Mouse (Mus musculus): ENCODE results near the gene Zbtb32.

Gene Zbtb32

DNA sequence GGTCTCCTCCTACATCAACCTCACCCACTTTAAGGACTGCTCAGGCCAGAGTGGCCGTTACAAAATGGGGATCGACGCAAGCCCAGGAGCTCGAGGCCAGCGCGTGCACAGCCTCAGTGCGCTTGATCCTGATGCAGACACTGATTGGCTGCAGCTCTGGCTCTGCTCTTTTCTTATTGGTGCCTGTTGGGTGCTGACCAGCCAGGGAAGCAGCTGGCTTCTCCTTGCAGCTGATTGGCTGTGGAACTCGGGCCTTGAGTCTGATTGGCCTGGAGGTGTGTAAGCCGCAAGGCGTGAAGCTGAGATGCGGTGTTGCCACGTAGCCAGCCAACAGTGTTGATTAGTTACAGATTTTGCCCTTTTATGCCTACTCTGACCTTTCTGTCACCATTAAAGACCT, at the start of gene Zbtb32:
Zbtb32 (minus strand) TSS at position 124 of the 400 bp plus-strand sequence.
- no peak for DNase-seq (ENCODE audit: low spot score in 2 of 2)

DNA sequence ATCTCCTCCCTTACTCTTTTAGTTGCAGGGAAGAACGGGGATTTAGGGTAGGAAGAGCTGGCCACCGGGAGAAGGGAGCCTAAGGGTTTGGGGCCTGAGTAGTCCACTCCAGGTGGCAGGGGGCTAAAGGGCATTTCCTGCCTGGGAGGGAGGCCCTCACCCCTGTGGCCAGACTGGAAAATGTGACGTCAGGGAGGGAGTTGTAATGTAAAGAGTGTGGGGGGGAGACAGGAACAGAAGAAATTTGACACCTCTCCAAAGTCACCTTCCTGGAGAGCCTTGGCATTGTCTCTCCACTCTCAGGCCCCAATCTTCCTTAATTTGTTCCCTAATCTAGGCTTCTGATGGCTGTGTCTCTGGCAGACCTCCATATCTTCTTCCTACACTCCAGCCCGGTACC, 40.4 kb upstream of the Zbtb32 start:
- DNase-seq (ENCODE audit: low spot score in 2 of 2): no peak

DNA sequence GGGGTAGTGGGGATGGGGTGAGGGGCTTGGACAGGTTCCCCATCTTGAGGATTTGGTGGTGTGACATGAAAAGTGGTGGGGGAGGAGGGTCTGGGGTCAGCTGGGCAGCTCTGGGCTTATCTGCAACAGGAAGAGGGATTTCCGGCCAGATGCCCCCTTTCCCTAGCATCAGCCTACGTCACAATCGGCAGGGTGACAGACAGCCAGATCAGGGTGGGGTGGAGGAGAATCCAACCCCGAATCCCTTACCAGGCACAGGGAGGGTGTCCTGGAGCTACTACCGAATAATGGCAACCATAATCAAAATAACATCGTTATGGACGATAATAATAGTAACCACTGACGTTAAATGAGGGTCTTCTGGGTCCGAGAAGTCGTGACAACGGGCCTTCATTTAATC, 37.7 kb upstream of the Zbtb32 start:
- no peak for DNase-seq (ENCODE audit: low spot score in 2 of 2)

DNA sequence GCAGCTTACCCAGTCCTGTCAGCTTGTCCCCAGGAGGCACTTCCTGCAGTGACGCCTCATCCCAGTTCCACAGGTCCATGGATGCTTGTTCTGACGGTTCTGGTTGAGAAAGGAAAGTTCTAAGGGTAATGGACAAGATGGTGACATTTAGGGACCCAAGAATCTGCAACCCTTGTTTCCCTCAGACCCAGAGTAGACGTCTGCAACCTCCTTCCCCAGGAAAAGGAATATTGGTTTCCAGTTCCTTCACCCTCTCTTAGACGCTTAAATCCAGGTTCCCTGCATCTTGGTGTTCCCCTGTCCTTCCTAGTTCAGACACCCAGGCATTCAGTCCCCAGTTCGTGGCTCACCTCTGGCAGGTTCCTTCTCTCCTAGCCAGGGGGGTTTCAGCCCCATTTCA, 37.0 kb upstream of the Zbtb32 start, which contains the start of gene Etv2:
Etv2 (minus strand) TSS at position 101 of the 400 bp plus-strand sequence.
- DNase-seq (ENCODE audit: low spot score in 2 of 2): no peak

DNA sequence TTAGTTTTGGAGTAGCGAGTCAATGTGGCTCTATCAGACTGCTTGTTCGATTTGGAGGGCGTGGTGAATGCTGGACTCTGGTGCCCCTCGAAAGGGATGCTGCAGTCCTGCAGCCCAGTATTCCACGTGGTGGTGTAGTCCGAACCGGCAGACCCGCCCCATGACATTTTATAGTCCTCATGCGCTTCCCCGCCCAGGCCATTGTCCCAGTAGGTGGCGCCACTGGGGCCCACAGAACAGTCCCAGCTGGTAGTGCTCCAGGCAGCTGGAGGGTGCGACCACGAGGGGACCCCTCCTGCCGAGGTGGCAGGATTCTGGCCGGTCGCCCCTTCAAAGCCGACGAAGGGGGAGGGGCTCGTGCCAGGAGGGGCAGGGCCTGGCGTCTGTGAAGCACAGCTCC, 35.9 kb upstream of the Zbtb32 start:
- peak; percentile 18 to 64 for DNase-seq (ENCODE audit: low spot score in 2 of 2)

DNA sequence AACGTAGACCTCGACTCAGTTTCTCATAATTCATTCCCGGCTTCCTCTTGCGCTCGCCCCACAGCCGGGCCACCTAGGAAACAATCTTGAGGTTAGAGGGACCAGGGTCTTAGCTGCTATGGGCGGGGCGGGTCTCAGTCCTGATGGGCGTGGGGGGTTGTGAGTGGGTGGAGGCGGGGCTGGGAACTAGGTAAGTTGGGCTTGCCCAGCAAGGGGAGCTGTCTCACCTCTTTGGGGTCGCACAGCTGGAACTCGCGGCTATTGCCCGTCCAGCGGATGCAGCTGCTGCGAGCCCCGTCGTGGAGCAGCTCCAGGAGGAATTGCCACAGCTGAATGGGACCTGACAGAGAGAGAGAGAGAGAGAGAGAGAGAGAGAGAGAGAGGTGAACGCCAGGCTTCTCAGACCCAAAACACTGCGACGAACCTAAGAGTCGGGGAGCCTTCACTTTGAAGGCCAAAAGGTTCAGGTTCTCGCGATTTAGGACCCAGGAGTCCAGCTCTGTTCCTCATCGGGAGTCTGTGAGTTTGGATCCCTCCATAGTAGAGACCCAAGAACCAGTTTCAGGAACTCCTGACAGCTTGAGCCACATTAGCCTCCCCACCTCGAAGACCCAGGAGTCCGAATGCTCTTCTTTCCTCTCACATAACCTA, 35.2 kb upstream of the Zbtb32 start:
- DNase-seq (ENCODE audit: low spot score in 2 of 2): no peak

DNA sequence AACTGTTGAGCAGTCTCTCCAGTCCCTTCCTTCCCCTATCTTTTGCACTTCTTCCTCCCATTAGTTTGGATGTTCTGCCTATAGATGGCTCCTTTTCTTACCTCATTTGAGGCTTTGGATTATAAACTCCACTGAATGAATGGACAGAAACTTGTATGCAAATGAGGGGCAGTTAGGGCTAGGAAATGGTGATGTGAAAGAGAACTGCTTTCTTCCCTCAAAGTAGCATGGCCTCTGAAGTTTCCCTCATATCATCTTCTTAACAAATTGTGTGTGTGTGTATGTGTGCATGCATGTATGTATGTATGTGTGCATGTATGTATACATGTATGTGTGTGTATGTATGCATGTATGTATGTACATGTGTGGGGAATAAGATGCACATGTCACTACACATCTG, 30.3 kb upstream of the Zbtb32 start:
- DNase-seq (ENCODE audit: low spot score in 2 of 2): no peak

DNA sequence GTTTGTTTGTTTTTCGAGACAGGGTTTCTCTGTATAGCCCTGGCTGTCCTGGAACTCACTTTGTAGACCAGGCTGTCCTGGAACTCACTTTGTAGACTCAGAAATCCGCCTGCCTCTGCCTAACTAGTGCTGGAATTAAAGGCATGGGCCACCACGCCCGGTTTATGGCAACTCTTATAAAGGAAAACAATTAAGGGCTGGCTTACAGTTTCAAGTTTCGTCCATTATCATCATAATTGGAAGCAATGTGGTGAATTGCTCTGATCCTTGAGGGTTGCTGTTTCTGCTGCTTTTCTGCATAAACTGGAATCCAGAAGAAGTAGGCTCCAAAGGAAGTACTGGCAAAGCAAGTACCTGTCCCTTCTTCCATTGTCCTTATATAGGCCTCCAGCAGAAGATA, 27.9 kb upstream of the Zbtb32 start:
- DNase-seq (ENCODE audit: low spot score in 2 of 2): no peak

DNA sequence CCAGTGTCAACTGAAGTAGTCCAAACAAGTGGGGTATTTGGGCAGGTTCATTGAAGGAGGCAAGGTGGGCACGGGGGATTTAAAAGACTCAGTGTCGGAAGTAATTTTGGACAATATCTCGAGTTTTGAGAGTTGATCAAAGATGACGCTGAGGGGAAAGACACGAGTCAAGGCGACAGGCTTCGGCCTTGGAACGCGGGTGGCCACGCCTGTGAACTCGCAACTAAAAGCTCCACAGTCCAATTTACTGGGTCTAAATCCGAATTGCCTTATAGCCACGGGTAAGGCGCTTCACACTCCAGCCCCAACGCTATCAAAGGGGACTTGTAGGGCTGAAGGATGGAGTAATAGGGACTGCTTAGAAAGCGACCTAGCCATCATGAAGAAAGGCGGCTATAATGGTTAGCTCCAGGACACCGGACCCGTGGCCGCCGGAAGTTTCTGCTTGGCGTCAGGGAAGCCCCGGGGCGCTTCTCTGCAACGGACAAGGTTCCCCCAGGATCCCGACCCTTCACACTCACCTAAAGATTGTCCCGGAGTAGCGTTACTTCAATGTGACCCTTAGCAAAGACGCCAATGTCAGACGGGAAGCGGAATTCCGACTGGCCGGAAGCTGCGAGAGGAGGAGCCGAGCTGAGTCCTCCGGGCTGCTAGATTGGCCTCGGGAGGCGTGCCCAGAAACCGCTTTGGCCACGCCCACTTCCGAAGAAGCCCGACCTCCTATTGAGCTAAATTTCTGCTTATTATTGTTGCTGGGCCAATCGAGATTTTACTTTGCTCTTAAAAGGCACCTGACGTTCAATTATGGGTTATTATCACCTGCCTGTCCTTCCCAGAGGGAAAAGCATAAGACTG, 27.0 kb upstream of the Zbtb32 start, which contains the start of gene Cox6b1:
Cox6b1 (minus strand) TSS at position 622 of the 855 bp plus-strand sequence.
- DNase-seq (ENCODE audit: low spot score in 2 of 2): peak; percentile 69 to 77

DNA sequence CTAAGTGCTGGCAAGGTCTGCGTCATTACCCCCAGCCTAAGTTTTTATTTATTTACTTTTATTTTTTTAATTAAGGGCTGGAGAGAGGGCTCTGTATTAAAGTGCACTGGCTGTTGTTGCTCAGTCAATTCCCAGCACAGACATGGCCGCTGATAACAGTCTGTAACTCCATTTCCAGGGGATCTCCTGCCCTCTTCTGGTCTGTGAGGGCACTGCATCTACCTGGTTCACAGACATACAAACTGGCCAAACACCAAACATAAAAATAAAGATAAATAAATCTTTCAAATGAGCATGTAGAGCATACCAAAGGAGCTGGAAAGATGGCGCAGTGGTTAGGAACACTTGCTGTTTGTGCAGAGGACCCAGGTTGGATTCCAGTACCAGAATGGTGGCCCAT, 20.5 kb upstream of the Zbtb32 start:
- DNase-seq (ENCODE audit: low spot score in 2 of 2): peak in 1 of 2 experiments; percentile 35

DNA sequence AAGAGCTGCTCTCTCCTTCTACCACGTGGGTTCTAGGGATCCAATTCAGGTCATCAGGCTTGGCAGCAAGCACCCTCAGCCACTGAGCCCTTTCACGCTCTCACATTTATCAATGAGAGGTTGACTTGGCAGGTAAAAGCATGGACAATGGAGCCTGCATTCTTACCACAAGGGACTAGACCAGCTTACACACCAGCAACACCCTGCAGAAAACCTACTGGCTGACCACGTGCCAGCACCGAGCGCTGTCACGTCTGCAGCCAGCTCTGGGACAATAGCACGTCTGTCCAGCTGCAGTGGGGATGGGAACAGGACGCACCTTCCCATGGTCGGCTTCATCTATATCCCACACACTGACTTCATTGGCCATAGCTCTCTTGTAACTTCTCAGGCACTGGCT, 19.9 kb upstream of the Zbtb32 start:
- DNase-seq (ENCODE audit: low spot score in 2 of 2): no peak

DNA sequence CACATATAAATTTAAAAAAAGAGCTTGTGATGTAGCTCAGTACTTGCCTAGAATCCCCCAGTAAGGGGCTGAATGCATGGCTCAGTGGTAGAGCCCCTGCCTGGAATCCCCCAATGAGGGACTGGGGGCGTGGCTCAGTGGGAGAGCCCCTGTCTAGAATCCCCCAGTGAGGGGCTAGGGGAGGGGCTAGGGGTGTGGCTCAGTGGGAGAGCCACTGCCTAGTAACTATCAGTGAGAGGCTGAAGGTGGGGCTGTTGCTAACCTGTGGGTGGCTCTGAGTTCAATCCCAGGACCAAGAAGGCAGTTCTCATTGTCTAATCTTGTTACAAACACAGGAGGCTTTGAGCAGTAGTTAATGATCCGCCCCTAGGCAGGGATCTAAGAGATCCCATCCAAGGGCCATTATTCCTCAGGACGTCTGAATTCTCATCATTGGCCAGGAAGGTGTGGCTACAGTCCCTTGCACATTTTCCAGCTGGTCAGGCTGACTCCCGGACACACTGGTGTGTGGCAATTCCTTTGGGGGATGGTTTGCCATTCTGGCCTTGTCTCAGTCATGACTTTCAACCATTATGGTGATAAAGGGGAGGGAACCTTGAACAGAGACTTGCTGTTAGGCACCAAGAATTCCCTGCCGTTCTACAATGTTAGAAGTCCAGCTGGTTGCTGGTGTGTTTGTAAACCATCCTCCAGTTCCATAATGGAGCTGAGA, 16.5 kb upstream of the Zbtb32 start:
- no peak for DNase-seq (ENCODE audit: low spot score in 2 of 2)

DNA sequence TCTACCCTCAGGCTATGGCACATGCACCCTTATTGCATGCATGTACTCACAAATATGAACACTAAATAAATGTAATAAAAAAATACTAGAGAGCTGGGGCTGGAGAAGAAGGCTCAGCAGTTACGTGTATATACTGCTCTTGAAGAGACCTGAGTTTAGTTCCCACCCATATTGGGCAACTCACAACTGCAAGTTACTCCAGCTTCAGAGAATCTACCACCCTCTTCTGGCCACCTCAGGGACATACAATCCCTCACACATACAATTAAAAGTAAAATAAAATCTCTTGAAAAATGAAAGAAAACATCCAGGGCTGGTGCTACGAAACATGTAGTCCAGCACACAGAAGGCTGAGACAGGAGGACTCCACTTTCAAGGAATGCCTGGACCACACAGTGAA, 15.7 kb upstream of the Zbtb32 start:
- no peak for DNase-seq (ENCODE audit: low spot score in 2 of 2)

DNA sequence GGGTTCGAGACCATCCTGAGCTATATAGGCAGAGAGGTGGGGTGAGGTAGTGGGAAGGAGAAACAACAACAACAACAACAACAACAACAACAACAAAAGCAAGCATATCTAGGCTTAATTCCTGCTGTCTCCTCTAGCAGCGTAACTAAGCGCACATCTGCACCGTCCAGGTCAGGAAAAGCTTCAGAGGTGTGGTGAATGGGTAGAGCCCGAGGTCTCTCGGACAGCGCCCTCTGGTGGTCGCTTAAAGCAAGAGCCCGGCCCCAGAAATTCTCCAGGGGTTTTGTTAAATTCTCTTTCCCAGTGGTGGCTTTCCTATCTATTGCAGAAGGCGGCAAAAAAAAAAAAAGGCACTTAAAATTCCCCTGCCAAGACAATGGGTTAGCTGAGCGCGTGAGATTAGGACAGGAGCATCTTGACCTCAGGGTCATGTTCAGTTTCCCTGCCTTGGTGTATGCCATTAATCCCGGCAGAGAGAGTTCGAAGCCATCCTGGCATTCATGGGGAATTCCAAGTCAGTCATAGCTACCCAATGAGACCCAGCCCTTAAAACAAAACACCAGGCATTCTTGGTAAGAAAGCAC, 14.9 kb upstream of the Zbtb32 start:
- DNase-seq (ENCODE audit: low spot score in 2 of 2): peak in 1 of 2 experiments; percentile 67

DNA sequence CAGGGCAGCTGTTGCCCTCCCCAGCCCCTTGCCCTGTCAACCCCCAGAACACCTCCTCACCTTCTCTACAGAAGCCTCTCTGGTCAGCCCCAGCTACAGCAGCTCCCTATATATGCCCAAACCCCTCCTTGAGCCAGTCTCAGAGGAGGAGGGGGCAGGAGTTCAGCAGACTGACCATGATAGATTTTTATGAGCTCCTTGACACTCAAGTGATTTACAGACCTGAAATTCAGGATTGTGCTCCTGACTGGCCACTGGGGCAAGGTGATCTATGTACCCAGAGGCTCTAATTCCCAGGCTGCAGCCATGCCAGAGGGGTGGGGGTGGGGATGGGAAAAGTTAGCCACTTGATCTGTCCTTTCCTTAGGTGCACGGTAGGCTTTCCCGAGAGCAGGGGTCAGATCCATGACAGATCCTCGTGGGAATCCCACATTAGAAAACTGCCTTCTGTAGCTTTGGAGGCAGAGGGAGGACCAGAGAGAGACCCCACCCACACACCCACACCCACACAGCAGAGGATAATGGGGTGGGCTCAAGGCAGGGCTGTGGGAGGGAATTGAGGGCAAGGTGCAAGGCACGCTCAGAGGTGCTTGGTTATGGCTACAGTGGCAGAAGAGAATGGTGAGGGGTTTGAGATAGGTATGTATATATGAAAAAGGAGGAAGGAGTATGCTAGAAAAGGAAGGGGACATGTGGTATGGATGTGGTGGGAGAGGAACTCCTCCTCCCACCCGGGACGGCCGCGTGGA, 14.1 kb upstream of the Zbtb32 start, which contains the start of gene Upk1a:
Upk1a (minus strand) TSS at position 194 of the 749 bp plus-strand sequence.
- no peak for DNase-seq (ENCODE audit: low spot score in 2 of 2)

DNA sequence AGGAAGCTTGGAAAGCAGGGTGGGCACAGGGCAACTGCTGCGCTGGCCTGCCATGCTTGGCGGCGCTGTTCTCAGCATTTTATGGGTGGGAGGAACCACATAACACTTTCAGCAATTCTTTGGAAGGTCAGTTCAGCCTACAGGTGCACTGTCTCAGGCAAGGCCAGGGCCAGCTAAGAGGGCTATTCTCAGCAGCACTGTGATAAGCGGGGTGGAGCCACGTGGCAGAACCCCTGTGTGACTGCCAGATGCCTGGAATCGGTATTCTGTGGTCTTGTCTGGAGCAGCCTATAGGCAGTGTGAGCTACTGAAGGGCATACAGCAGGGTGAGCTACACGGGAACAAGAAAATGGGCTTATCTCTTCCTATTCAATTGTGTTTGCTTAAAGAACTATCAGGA, 11.3 kb upstream of the Zbtb32 start:
- DNase-seq (ENCODE audit: low spot score in 2 of 2): no peak

DNA sequence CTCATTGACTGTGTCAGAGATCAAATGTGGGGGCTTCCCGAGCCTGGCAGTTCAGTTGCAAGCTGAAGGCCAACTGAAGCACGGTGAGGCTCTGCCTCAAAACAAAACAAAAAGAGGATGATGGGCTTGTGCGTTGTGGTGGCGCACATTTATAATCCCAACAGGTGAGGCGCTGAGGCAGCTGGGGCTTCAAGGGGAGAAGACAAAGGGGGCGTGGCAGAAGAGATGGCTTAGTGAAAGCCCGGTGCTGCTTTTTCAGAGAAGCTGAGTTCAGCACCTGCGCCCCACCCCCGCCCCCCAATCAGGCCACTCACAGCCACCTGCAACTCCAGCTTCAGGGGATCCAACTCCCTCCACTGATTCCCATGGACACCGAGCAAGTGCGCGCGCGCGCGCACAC, 9.8 kb upstream of the Zbtb32 start:
- no peak for DNase-seq (ENCODE audit: low spot score in 2 of 2)

DNA sequence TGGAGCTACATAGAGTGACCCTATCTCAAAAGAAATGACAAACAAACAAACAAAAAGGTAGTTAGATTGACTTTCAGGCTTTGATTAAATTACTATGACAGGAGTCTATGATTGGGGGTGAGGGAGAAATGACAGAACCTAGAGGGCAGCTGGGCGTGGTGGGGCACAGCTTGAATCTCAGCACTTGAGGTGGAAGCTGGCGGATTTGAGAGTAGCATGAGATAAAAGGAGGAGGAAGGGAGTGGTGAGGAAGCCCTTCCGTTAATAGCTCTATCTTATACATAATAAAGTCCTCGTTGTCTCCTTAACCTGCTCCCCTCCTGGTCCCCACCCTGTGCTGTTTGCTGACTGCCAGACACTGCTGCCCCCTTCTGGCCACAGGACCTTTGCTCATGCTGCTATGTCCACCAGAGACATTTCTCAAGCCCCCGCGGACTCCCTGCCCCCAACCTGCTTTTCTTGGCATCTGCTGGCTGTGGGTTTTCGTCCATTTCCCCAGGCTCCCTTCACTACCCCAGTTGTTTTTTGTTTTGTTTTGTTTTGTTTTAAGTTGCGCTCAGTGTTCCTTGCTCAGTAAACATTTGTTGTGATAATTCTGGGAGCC, 9.1 kb upstream of the Zbtb32 start:
- DNase-seq (ENCODE audit: low spot score in 2 of 2): peak; percentile 32 to 65

DNA sequence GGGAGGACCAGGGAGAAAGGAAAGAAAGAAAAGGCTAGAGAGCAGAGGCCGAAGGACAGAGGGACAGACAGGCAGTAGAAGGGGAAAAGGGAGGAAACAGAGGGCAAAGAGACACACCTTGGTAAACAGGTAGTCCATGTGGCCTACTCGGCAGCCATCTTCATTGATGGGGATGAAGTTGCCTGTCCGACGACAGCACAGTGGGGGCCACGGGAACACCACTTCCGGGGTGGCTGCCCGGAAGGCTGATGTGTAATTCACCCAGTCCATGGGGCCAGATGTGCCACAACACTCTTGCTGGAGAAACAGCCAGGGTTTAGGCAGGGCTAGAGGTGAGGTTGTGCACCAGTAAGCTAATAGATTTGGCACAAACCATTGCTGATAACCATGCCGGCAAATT, 6.2 kb upstream of the Zbtb32 start:
- no peak for DNase-seq (ENCODE audit: low spot score in 2 of 2)

DNA sequence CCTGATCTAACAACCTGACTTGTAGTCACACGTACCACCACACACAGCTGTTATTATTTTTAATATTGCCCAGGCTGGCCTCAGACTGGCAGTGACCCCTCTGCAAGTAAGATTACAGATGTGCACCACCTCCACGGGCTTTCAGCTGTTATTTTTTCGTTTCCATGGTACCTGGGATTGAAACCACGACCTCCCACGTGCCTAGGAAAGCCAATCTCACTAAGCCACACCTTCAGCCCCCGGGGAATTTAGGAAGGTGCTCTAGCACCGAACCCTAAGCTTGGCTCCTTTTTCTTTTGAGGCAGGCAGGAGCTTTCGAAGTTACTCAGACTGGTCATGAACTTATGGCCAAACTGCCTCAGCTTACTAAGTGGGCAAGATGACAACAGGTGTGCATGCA, 5.7 kb upstream of the Zbtb32 start:
- DNase-seq (ENCODE audit: low spot score in 2 of 2): no peak

DNA sequence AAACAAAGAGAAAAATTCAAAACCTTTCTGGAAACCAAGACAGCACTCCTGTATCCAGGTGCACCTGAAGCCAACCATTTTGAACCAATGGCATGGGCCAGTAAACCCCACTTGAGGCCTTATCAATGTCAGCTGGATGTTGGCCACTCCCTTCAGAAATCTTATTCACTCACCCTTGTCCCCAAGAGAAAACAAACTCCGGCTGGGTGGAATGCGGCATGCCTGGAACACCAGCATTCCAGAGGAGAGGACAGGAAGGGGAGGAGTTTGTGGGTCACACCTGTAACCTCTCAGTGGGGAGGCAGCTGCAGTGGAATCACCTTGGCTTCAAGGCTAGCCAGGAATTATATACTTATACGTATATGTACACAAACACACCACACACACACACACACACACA, 3.9 kb upstream of the Zbtb32 start:
- no peak for DNase-seq (ENCODE audit: low spot score in 2 of 2)
